Mouse (Mus musculus) gastrocnemius, adult 2 months (tissue): Measurements from ENCODE around the gene Igf2bp1. TPM values are rescaled to one million over a fixed set of nuclear protein-coding genes. Genes with fewer than 3 reads are reported as not detected.
"Not testable (repeated sequence)": the region's sequence is repeated elsewhere in the genome, so short reads cannot be mapped to it uniquely, and the experiment has no call there.

ENCODE experiments used
- DNase-seq: peaks from one replicate; pipeline ENCODE4 v3.0.0; 2022
- H3K27ac ChIP-seq: fragments of 200-600 bp; 2 replicates; pipeline ENCODE4 v1.8.1; 2022; ENCODE audit warnings: mild to moderate bottlenecking
- H3K4me3 ChIP-seq: fragments of 200-600 bp; 2 replicates; pipeline ENCODE4 v1.8.1; 2022; ENCODE audit warnings: mild to moderate bottlenecking, moderate library complexity
- CTCF ChIP-seq: fragments of 200-600 bp; IDR thresholded peaks from 2 replicates; pipeline ENCODE4 v1.8.1; 2022; ENCODE audit warnings: antibody characterized with exemption, mild to moderate bottlenecking, moderate library complexity
- intact Hi-C: fragments of 180-260 bp; cut with DNase I; formaldehyde crosslinking; loops from one replicate; pipeline ENCODE4 v1.15.1; 2025
- microRNA-seq: library from miRNA; unstranded; fragments of <30 nt; microRNA quantifications from one replicate; pipeline ENCODE4 v1.2.0, GENCODE M21; 2021
- total RNA-seq, 2 experiments: library from RNA; stranded (reverse); gene quantifications; 2 replicates each; pipeline ENCODE4 v1.2.3; 2021

Igf2bp1 gene
- total RNA-seq, 2 experiments from 2014 or later = not detected

- no peak for DNase-seq
- Histone ChIP-seq H3K4me3 (no peak overlapping the region), H3K27ac (no peak overlapping the region)
- TF ChIP-seq CTCF = no peak
- intact Hi-C loops = no loop called here
These were observed 81.5 kb downstream of the Igf2bp1 start for GRCm38 (mm10) chr11:95924215-95924614.

- H3K4me3 ChIP-seq, DNase-seq, H3K27ac ChIP-seq, intact Hi-C loops: not testable (repeated sequence)
These were observed 82.3 kb downstream of the Igf2bp1 start for GRCm38 (mm10) chr11:95923477-95923876.

GRCm38 (mm10) chr11:95921991-95922621 is 83.6 kb downstream of the Igf2bp1 start:
- no peak for DNase-seq
- H3K27ac ChIP-seq = no peak overlapping the region
- intact Hi-C loops = no loop called here
- H3K4me3 ChIP-seq = no peak overlapping the region
- TF ChIP-seq CTCF = no peak

GRCm38 (mm10) chr11:95916426-95916825 is 89.3 kb downstream of the Igf2bp1 start:
- intact Hi-C loops = no loop called here
- no peak for DNase-seq
- no peak for TF ChIP-seq CTCF
- no peak overlapping the region for H3K27ac ChIP-seq
- H3K4me3 ChIP-seq = no peak overlapping the region

GRCm38 (mm10) chr11:95915006-95915710 is 90.6 kb downstream of the Igf2bp1 start:
- intact Hi-C loops = no loop called here
- Histone ChIP-seq H3K27ac (no peak overlapping the region), H3K4me3 (peak overlapping the region; percentile 30)
- DNase-seq = no peak
- TF ChIP-seq CTCF = no peak

- no peak within 1 kb of the TSS for H3K27ac ChIP-seq
- intact Hi-C loops = no loop called here
- no peak for TF ChIP-seq CTCF
- no peak for DNase-seq
- peak within 1 kb of the TSS; percentile 30 for H3K4me3 ChIP-seq
These were observed 91.2 kb downstream of the Igf2bp1 start, which contains the start of gene B4galnt2 for GRCm38 (mm10) chr11:95914571-95914991. Gene B4galnt2 (minus strand): TSS chr11:95914891.

GRCm38 (mm10) chr11:95913959-95914566 is 91.7 kb downstream of the Igf2bp1 start:
- Histone ChIP-seq H3K27ac (no peak overlapping the region), H3K4me3 (no peak overlapping the region)
- no peak for DNase-seq
- no peak for TF ChIP-seq CTCF
- intact Hi-C loops = no loop called here

- Histone ChIP-seq H3K4me3 (no peak overlapping the region), H3K27ac (no peak overlapping the region)
- intact Hi-C loops = no loop called here
- no peak for TF ChIP-seq CTCF
- no peak for DNase-seq
These were observed 94.2 kb downstream of the Igf2bp1 start for GRCm38 (mm10) chr11:95911579-95911978.

GRCm38 (mm10) chr11:95907805-95908524 is 97.8 kb downstream of the Igf2bp1 start:
- TF ChIP-seq CTCF = no peak
- H3K4me3 ChIP-seq = no peak overlapping the region
- intact Hi-C loops = no loop called here
- no peak for DNase-seq
- H3K27ac ChIP-seq = no peak overlapping the region

Small RNAs within 50 kb of the gene (microRNA-seq; reads per million reads assigned to microRNA genes)
- not detected for gene Mir3063

Other genes with a start within 250 kb of the Igf2bp1 start
- gene Phospho1, start 181.4 kb downstream of the Igf2bp1 start, total RNA-seq = 100 to 1,000 TPM; 274 to 394 TPM
- gene Gngt2, start 168.7 kb downstream of the Igf2bp1 start, total RNA-seq = 1 to 10 TPM; 2.6 to 7.6 TPM
- gene Abi3, start 163.5 kb downstream of the Igf2bp1 start, total RNA-seq = 1 to 10 TPM; 2.2 to 3.0 TPM
- gene B4galnt2, start 91.0 kb downstream of the Igf2bp1 start, total RNA-seq = not detected
- gene Gip, start 18.6 kb upstream of the Igf2bp1 start, total RNA-seq = not detected
- gene Snf8, start 28.9 kb upstream of the Igf2bp1 start, total RNA-seq = 10 to 100 TPM; 31.6 to 34.6 TPM
- gene Ube2z, start 59.4 kb upstream of the Igf2bp1 start, total RNA-seq = 10 to 100 TPM; 14.4 to 18.2 TPM
- 1,000 to 10,000 TPM; 1,178 to 1,786 TPM for gene Atp5g1, start 69.7 kb upstream of the Igf2bp1 start, total RNA-seq
- gene Calcoco2, start 106.0 kb upstream of the Igf2bp1 start, total RNA-seq = not detected
- gene Ttll6, start 127.8 kb upstream of the Igf2bp1 start, total RNA-seq = not detected
- gene Hoxb13, start 188.4 kb upstream of the Igf2bp1 start, total RNA-seq = not detected